Mouse (Mus musculus) adrenal gland, adult 18-20 months (tissue): ENCODE data around the gene Gm49391. TPM values are rescaled to one million over a fixed set of nuclear protein-coding genes. Genes with fewer than 3 reads are reported as not detected.
A peak's percentile ranks its signal among the peaks of the same experiment; 100 is the strongest.
"Not testable (repeated sequence)": the region's sequence is repeated elsewhere in the genome, so short reads cannot be mapped to it uniquely, and the experiment has no call there.

Experiments used
- DNase-seq, 2 experiments: peaks; one replicate each; pipeline ENCODE4 v3.0.0; 2021 to 2022; ENCODE audit warnings: low spot score in 2 of 2
- long read RNA-seq, 2 experiments: library from polyadenylated mRNA; stranded (forward); transcript quantifications; one replicate each; pipeline ENCODE4 v2.0.0; 2021
- total RNA-seq, 2 experiments: library from RNA; stranded (reverse); gene quantifications; 1 replicate in 1 of 2; 2 replicates in 1 of 2; pipeline ENCODE4 v1.2.3; 2021

Gm49391 gene
- total RNA-seq = 1 to 10 TPM; 2.0 to 2.2 TPM
- long read RNA-seq, experiment 1 = 0 reads
- long read RNA-seq, experiment 2, partial matches to known transcripts = 0 of 4 reads
- long read RNA-seq, experiment 2, other reads (novel, unspliced or antisense) = 4 of 4 reads

- DNase-seq = peak in 1 of 2 experiments; percentile 26
Measured at GRCm38 (mm10) chr13:60936500-60936901, at the start of gene Gm49391, which contains the start of gene Ctla2a. Gm49391 (minus strand) TSS chr13:60936571. Ctla2a (minus strand) TSS chr13:60936625.

- DNase-seq = not testable (repeated sequence)
Measured at GRCm38 (mm10) chr13:60972319-60972718, 35.9 kb upstream of the Gm49391 start.

GRCm38 (mm10) chr13:60963985-60964384, 27.6 kb upstream of the Gm49391 start:
- not testable (repeated sequence) for DNase-seq

- DNase-seq = no peak
Measured at GRCm38 (mm10) chr13:60961706-60962105, 25.3 kb upstream of the Gm49391 start.

- DNase-seq = not testable (repeated sequence)
Measured at GRCm38 (mm10) chr13:60941884-60942283, 5.5 kb upstream of the Gm49391 start, which contains the start of gene Tpbpa. Tpbpa (minus strand) TSS chr13:60941984.

- not testable (repeated sequence) for DNase-seq
Measured at GRCm38 (mm10) chr13:60935490-60935889, 881 bp downstream of the Gm49391 start, which contains the start of gene Gm49393. Gm49393 (minus strand) TSS chr13:60935590.

- not testable (repeated sequence) for DNase-seq
Measured at GRCm38 (mm10) chr13:60904780-60905179, 31.6 kb downstream of the Gm49391 start, which contains the start of gene Tpbpb. Tpbpb (minus strand) TSS chr13:60904880.

- DNase-seq = peak in 1 of 2 experiments; percentile 34
Measured at GRCm38 (mm10) chr13:60897328-60897727, 39.0 kb downstream of the Gm49391 start, which contains the start of gene Ctla2b. Ctla2b (minus strand) TSS chr13:60897447.

- DNase-seq = not testable (repeated sequence)
Measured at GRCm38 (mm10) chr13:60896794-60897193, 39.6 kb downstream of the Gm49391 start, which contains the start of gene Gm49392. Gm49392 (minus strand) TSS chr13:60896894.

- no peak for DNase-seq
Measured at GRCm38 (mm10) chr13:60895406-60896160, 40.8 kb downstream of the Gm49391 start.

- no peak for DNase-seq
Measured at GRCm38 (mm10) chr13:60892301-60892700, 44.1 kb downstream of the Gm49391 start.

GRCm38 (mm10) chr13:60864281-60864680, 72.1 kb downstream of the Gm49391 start, which contains the start of gene 4930486L24Rik:
4930486L24Rik (minus strand) TSS chr13:60864475.
- DNase-seq = peak in 1 of 2 experiments; percentile 17

GRCm38 (mm10) chr13:60848241-60849120, 87.9 kb downstream of the Gm49391 start:
- no peak for DNase-seq

Other genes with a start within 250 kb of the Gm49391 start
- gene BC051665, start 150.2 kb downstream of the Gm49391 start, total RNA-seq = not detected
- not detected for gene Ctsll3, start 133.7 kb downstream of the Gm49391 start, total RNA-seq
- gene 4930486L24Rik, start 72.1 kb downstream of the Gm49391 start, total RNA-seq = 10 to 100 TPM in 1 of 2 experiments, under 1 TPM in 1; 0.77 to 49.1 TPM
- under 1 TPM; 0.46 to 0.74 TPM for gene Gm49392, start 39.7 kb downstream of the Gm49391 start, total RNA-seq
- gene Ctla2b, start 39.1 kb downstream of the Gm49391 start, total RNA-seq = 1 to 10 TPM; 4.4 to 6.2 TPM
- not detected for gene Tpbpb, start 31.7 kb downstream of the Gm49391 start, total RNA-seq
- gene Gm49393, start 981 bp downstream of the Gm49391 start, total RNA-seq = not detected
- gene Ctla2a, start 54 bp upstream of the Gm49391 start, total RNA-seq = 10 to 100 TPM; 33.0 to 41.6 TPM
- gene Tpbpa, start 5.4 kb upstream of the Gm49391 start, total RNA-seq = not detected
- under 1 TPM in 1 of 2 experiments, not detected in 1; 0.27 TPM for gene Ctsj, start 69.4 kb upstream of the Gm49391 start, total RNA-seq
- gene Ctsq, start 104.1 kb upstream of the Gm49391 start, total RNA-seq = not detected
- gene Ctsr, start 227.7 kb upstream of the Gm49391 start, total RNA-seq = not detected